Mouse (Mus musculus): Measurements from ENCODE around the gene Dnaic2. TPM values are rescaled to one million over a fixed set of nuclear protein-coding genes. Genes with fewer than 3 reads are reported as not detected.

The Dnaic2 gene
- polyA plus RNA-seq, 1 experiment: 0.30 TPM

GRCm38 (mm10) chr11:114797981-114798380 lies 70.8 kb downstream of the Dnaic2 start:
- no peak for TF ChIP-seq CTCF (IDR thresholded peaks at IDR 0.05; ENCODE audit: extremely low read depth, insufficient read length, insufficient replicate concordance, low read depth, low read length)
- no peak for TF ChIP-seq POLR2A (IDR thresholded peaks at IDR 0.05; ENCODE audit: low read depth, low read length)
- Histone ChIP-seq H3K4me3 (ENCODE audit: low read depth, low read length) (no peak overlapping the region), H3K4me1 (ENCODE audit: control insufficient read depth, insufficient read depth, insufficient read length, low read length) (peaks cover 4% of the 10 kb centered on the region; the same call in 1 of the 2 replicates), H3K27ac (ENCODE audit: insufficient read depth, low read depth, low read length) (no peak overlapping the region), H3K36me3 (ENCODE audit: control insufficient read depth, insufficient read depth, low read length) (no peaks in the 10 kb centered on the region), H3K27me3 (ENCODE audit: control insufficient read depth, insufficient read depth, low read length) (no peaks in the 10 kb centered on the region; the same call in 1 of the 2 replicates)
- WGBS: 83% methylated on average over 3 of the region's 3 CpGs

- TF ChIP-seq POLR2A (IDR thresholded peaks at IDR 0.05; ENCODE audit: low read depth, low read length) (no peak), CTCF (IDR thresholded peaks at IDR 0.05; ENCODE audit: extremely low read depth, insufficient read length, insufficient replicate concordance, low read depth, low read length) (no peak)
- H3K4me1 ChIP-seq (ENCODE audit: control insufficient read depth, insufficient read depth, insufficient read length, low read length): peaks cover 4% of the 10 kb centered on the region; the same call in 1 of the 2 replicates
- no peaks in the 10 kb centered on the region for H3K27me3 ChIP-seq (ENCODE audit: control insufficient read depth, insufficient read depth, low read length)
- H3K27ac ChIP-seq (ENCODE audit: insufficient read depth, low read depth, low read length): no peak within 1 kb of the TSS
- WGBS: 85% methylated on average over 3 of the region's 3 CpGs
- H3K36me3 ChIP-seq (ENCODE audit: control insufficient read depth, insufficient read depth, low read length): no peaks in the 10 kb centered on the region
- H3K4me3 ChIP-seq (ENCODE audit: low read depth, low read length): no peak within 1 kb of the TSS
Observed at GRCm38 (mm10) chr11:114798624-114799023, 71.4 kb downstream of the Dnaic2 start, which contains the start of gene Gpr142. Gpr142 (plus strand) TSS chr11:114798924.

GRCm38 (mm10) chr11:114801906-114802305 lies 74.7 kb downstream of the Dnaic2 start:
- H3K36me3 ChIP-seq (ENCODE audit: control insufficient read depth, insufficient read depth, low read length): no peaks in the 10 kb centered on the region

GRCm38 (mm10) chr11:114802540-114803267 lies 75.5 kb downstream of the Dnaic2 start:
- TF ChIP-seq CTCF (IDR thresholded peaks at IDR 0.05; ENCODE audit: extremely low read depth, insufficient read length, insufficient replicate concordance, low read depth, low read length): no peak
- no peak for TF ChIP-seq POLR2A (IDR thresholded peaks at IDR 0.05; ENCODE audit: low read depth, low read length)
- H3K27ac ChIP-seq (ENCODE audit: insufficient read depth, low read depth, low read length): no peak overlapping the region
- 44% methylated on average over 15 of the region's 15 CpGs for WGBS
- no peaks in the 10 kb centered on the region for H3K27me3 ChIP-seq (ENCODE audit: control insufficient read depth, insufficient read depth, low read length)
- H3K36me3 ChIP-seq (ENCODE audit: control insufficient read depth, insufficient read depth, low read length): no peaks in the 10 kb centered on the region
- no peak overlapping the region for H3K4me3 ChIP-seq (ENCODE audit: low read depth, low read length)
- H3K4me1 ChIP-seq (ENCODE audit: control insufficient read depth, insufficient read depth, insufficient read length, low read length): peaks cover 4% of the 10 kb centered on the region; the same call in 1 of the 2 replicates

More at GRCm38 (mm10) chr11:114801906-114802305, 74.7 kb downstream of the Dnaic2 start:
- no peaks in the 10 kb centered on the region for H3K27me3 ChIP-seq (ENCODE audit: control insufficient read depth, insufficient read depth, low read length)
- TF ChIP-seq POLR2A (IDR thresholded peaks at IDR 0.05; ENCODE audit: low read depth, low read length) (no peak), CTCF (IDR thresholded peaks at IDR 0.05; ENCODE audit: extremely low read depth, insufficient read length, insufficient replicate concordance, low read depth, low read length) (no peak)
- no peak overlapping the region for H3K4me3 ChIP-seq (ENCODE audit: low read depth, low read length)
- no peak overlapping the region for H3K27ac ChIP-seq (ENCODE audit: insufficient read depth, low read depth, low read length)
- WGBS: 97% methylated on average over 1 of the region's 1 CpGs
- H3K4me1 ChIP-seq (ENCODE audit: control insufficient read depth, insufficient read depth, insufficient read length, low read length): peaks cover 4% of the 10 kb centered on the region; the same call in 1 of the 2 replicates

GRCm38 (mm10) chr11:114803990-114804389 lies 76.8 kb downstream of the Dnaic2 start:
- WGBS: 82% methylated on average over 8 of the region's 8 CpGs
- TF ChIP-seq POLR2A (IDR thresholded peaks at IDR 0.05; ENCODE audit: low read depth, low read length): no peak
- no peak for TF ChIP-seq CTCF (IDR thresholded peaks at IDR 0.05; ENCODE audit: extremely low read depth, insufficient read length, insufficient replicate concordance, low read depth, low read length)

GRCm38 (mm10) chr11:114807025-114807424 lies 79.8 kb downstream of the Dnaic2 start:
- Histone ChIP-seq H3K27me3 (ENCODE audit: control insufficient read depth, insufficient read depth, low read length) (no peaks in the 10 kb centered on the region), H3K4me3 (ENCODE audit: low read depth, low read length) (no peak overlapping the region), H3K27ac (ENCODE audit: insufficient read depth, low read depth, low read length) (no peak overlapping the region), H3K36me3 (ENCODE audit: control insufficient read depth, insufficient read depth, low read length) (no peaks in the 10 kb centered on the region), H3K4me1 (ENCODE audit: control insufficient read depth, insufficient read depth, insufficient read length, low read length) (peaks cover 4% of the 10 kb centered on the region; the same call in 1 of the 2 replicates)
- TF ChIP-seq CTCF (IDR thresholded peaks at IDR 0.05; ENCODE audit: extremely low read depth, insufficient read length, insufficient replicate concordance, low read depth, low read length): no peak
- no peak for TF ChIP-seq POLR2A (IDR thresholded peaks at IDR 0.05; ENCODE audit: low read depth, low read length)
- 80% methylated on average over 2 of the region's 2 CpGs for WGBS

More at GRCm38 (mm10) chr11:114803990-114804389, 76.8 kb downstream of the Dnaic2 start:
- Histone ChIP-seq H3K4me1 (ENCODE audit: control insufficient read depth, insufficient read depth, insufficient read length, low read length) (peaks cover 4% of the 10 kb centered on the region; the same call in 1 of the 2 replicates), H3K27me3 (ENCODE audit: control insufficient read depth, insufficient read depth, low read length) (no peaks in the 10 kb centered on the region), H3K36me3 (ENCODE audit: control insufficient read depth, insufficient read depth, low read length) (no peaks in the 10 kb centered on the region), H3K4me3 (ENCODE audit: low read depth, low read length) (no peak overlapping the region), H3K27ac (ENCODE audit: insufficient read depth, low read depth, low read length) (no peak overlapping the region)

Other genes with a start within 250 kb of the Dnaic2 start
- gene Rpl38, start 58.9 kb upstream of the Dnaic2 start, polyA plus RNA-seq (2012; rRNA removed): 103 and 130 TPM in 2 replicates
- gene Ttyh2, start 52.0 kb upstream of the Dnaic2 start, polyA plus RNA-seq (2012; rRNA removed): 63.4 and 130 TPM in 2 replicates
- 1.7 and 2.0 TPM in 2 replicates for gene Kif19a, start 38.0 kb downstream of the Dnaic2 start, polyA plus RNA-seq (2012; rRNA removed)
- 0.44 and 0.52 TPM in 2 replicates for gene Btbd17, start 68.5 kb downstream of the Dnaic2 start, polyA plus RNA-seq (2012; rRNA removed)
- 0.10 TPM in 1 of 2 replicates, not detected in the other for gene Gpr142, start 71.5 kb downstream of the Dnaic2 start, polyA plus RNA-seq (2012; rRNA removed)
- 4.4 TPM in 2 replicates for gene Gprc5c, start 123.7 kb downstream of the Dnaic2 start, polyA plus RNA-seq (2012; rRNA removed)
- 0.76 and 0.91 TPM in 2 replicates for gene Cd300a, start 162.6 kb downstream of the Dnaic2 start, polyA plus RNA-seq (2012; rRNA removed)
- 0.46 and 0.77 TPM in 2 replicates for gene Cd300lb, start 207.0 kb downstream of the Dnaic2 start, polyA plus RNA-seq (2012; rRNA removed)
- 0.37 TPM in 1 of 2 replicates, not detected in the other for gene Cd300c, start 241.7 kb downstream of the Dnaic2 start, polyA plus RNA-seq (2012; rRNA removed)

All from small intestine, adult 2 months (tissue).